Mouse (Mus musculus): ENCODE measurements around the gene 4931429L15Rik.

- no peak for TF ChIP-seq CTCF (IDR thresholded peaks at IDR 0.05; ENCODE audit: control insufficient read depth, insufficient read depth, insufficient read length)
- no peak for TF ChIP-seq MAX (IDR thresholded peaks at IDR 0.05)
- no peak for TF ChIP-seq FOSL1 (IDR thresholded peaks at IDR 0.05; ENCODE audit: insufficient read depth, low read length, poor library complexity, severe bottlenecking)
- no peak for TF ChIP-seq CEBPB (IDR thresholded peaks at IDR 0.05; ENCODE audit: low read depth)
Observed at GRCm38 (mm10) chr9:46259111-46259510, 60.7 kb downstream of the 4931429L15Rik start.

Measured in C2C12 (cell line).